Mouse (Mus musculus) hindbrain, embryonic 16.5 days (tissue): Measurements from ENCODE around the gene Prtg. TPM values are rescaled to one million over a fixed set of nuclear protein-coding genes. Genes with fewer than 3 reads are reported as not detected.

ENCODE experiments used
- ATAC-seq: fragments of 200-750 bp; cut with Nextera tagmentation; 2 replicates; pipeline ENCODE4 v1.8.0; 2017; ENCODE audit warnings: moderate TSS enrichment, moderate library complexity
- H3K27ac ChIP-seq: fragments of 300-500 bp; sonication (generic); 2 replicates; pipeline ENCODE4 v1.5.1; 2014; ENCODE audit warnings: low read depth, mild to moderate bottlenecking, control low read depth, low read length, moderate library complexity
- H3K27me3 ChIP-seq: fragments of 300-500 bp; sonication (generic); replicated peaks from 2 replicates; pipeline ENCODE4 v1.6.1; 2014; ENCODE audit warnings: low read length; ENCODE audit not compliant: control insufficient read depth, insufficient read depth
- H3K36me3 ChIP-seq: fragments of 300-500 bp; sonication (generic); 2 replicates; pipeline ENCODE4 v1.6.1; 2014; ENCODE audit warnings: mild to moderate bottlenecking, low read length, moderate library complexity, mixed read lengths; ENCODE audit not compliant: control insufficient read depth, insufficient read depth
- H3K4me1 ChIP-seq: fragments of 300-500 bp; sonication (generic); 2 replicates; pipeline ENCODE4 v1.6.1; 2014; ENCODE audit warnings: low read depth, low read length; ENCODE audit not compliant: control insufficient read depth, insufficient read depth
- H3K4me2 ChIP-seq: fragments of 300-500 bp; sonication (generic); 2 replicates; pipeline ENCODE4 v1.6.1; 2014; ENCODE audit warnings: mild to moderate bottlenecking, low read length, control low read depth, moderate library complexity
- H3K4me3 ChIP-seq: fragments of 300-500 bp; sonication (generic); 2 replicates; pipeline ENCODE4 v1.5.1; 2014; ENCODE audit warnings: mild to moderate bottlenecking, low read length, control low read depth, moderate library complexity
- H3K9ac ChIP-seq: fragments of 300-500 bp; sonication (generic); 2 replicates; pipeline ENCODE4 v1.6.1; 2014; ENCODE audit warnings: low read depth, mild to moderate bottlenecking, control low read depth, low read length, moderate library complexity
- H3K9me3 ChIP-seq: fragments of 300-500 bp; sonication (generic); 2 replicates; pipeline ENCODE4 v1.6.1; 2014; ENCODE audit warnings: mild to moderate bottlenecking, low read length, moderate library complexity; ENCODE audit not compliant: control insufficient read depth
- WGBS: fragments of 180-500 bp; shearing (Covaris S2); extraction: QIAGEN DNeasy Blood & Tissue Kit; methylation state at CpG from one replicate; pipeline ENCODE4 v1.1.7; 2014; 5-methylcytosine and 5-hydroxymethylcytosine counted together
- polyA plus RNA-seq: library from polyadenylated mRNA; unstranded; fragments of >200 nt; fragmentation: Nextera tagmentation; extraction: Ambion mirVana; gene quantifications from 2 replicates; pipeline ENCODE4 v1.2.1, GENCODE M21; 2015

Gene Prtg
- polyA plus RNA-seq, 1 experiment from 2014 or later, result 0.40 TPM

GRCm38 (mm10) chr9:72906693-72907103 lies 100.0 kb downstream of the Prtg start:
- ATAC-seq, result no peak; the same call in 1 of the 2 replicates
- Histone ChIP-seq H3K4me2 (no peak overlapping the region), H3K9ac (no peak overlapping the region), H3K27me3 (no peaks in the 10 kb centered on the region), H3K36me3 (no peaks in the 10 kb centered on the region), H3K27ac (0 out of 2 replicates have a peak overlapping the region, but pooled peaks have one; percentile 19), H3K4me1 (no peaks in the 10 kb centered on the region), H3K9me3 (no peaks in the 10 kb centered on the region), H3K4me3 (no peak overlapping the region)
- WGBS, result 68% methylated on average over 6 of the region's 6 CpGs

DNA sequence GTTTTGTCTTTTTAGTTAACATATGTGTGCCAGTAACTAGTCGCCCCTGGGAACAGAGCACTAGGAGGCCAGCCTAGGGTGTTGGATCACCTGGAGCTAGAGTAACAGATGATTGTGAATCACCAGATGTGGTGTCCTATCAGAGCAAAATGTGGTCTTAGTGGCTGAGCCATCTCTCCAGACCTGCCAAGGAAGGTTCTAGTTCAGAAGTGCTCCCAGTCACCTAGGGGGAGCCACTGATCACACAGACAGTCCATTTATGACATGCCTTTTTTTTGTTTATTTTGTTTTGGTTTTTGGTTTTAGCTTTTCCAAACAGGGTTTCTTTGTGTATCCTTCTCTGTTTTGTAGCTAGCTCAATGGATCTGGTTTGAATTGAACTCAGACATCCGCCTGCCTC lies 104.7 kb downstream of the Prtg start:
- Histone ChIP-seq H3K9me3 (no peaks in the 10 kb centered on the region), H3K27ac (no peak overlapping the region), H3K4me1 (no peaks in the 10 kb centered on the region), H3K36me3 (no peaks in the 10 kb centered on the region), H3K4me2 (no peak overlapping the region), H3K4me3 (no peak overlapping the region), H3K9ac (no peak overlapping the region), H3K27me3 (no peaks in the 10 kb centered on the region)
- WGBS, result 85% methylated on average over 2 of the region's 2 CpGs
- ATAC-seq, result no peak

DNA sequence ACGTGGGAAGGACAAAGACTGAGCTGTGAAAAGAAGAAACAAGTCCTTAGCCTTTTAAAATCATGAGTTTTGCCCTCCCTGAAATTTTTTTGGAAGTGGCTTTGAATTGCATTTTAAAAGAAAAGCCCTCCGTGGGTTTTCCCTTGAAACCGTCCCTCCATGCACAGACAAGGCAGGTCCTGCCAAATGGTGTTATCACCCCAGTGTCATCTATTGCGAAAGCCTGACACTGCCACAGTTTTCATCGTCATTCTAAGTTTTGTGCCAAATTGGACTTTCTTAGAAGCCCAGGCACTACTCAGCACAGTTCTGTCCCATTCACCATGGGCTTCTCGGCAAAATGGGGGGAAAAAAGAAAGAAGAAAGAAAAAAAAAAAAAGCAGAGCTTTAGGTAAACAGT lies 106.9 kb downstream of the Prtg start:
- Histone ChIP-seq H3K4me1 (no peaks in the 10 kb centered on the region), H3K9me3 (no peaks in the 10 kb centered on the region), H3K9ac (no peak overlapping the region), H3K4me2 (no peak overlapping the region), H3K27me3 (no peaks in the 10 kb centered on the region), H3K27ac (no peak overlapping the region), H3K4me3 (no peak overlapping the region), H3K36me3 (no peaks in the 10 kb centered on the region)
- no peak for ATAC-seq
- 74% methylated on average over 6 of the region's 6 CpGs for WGBS

DNA sequence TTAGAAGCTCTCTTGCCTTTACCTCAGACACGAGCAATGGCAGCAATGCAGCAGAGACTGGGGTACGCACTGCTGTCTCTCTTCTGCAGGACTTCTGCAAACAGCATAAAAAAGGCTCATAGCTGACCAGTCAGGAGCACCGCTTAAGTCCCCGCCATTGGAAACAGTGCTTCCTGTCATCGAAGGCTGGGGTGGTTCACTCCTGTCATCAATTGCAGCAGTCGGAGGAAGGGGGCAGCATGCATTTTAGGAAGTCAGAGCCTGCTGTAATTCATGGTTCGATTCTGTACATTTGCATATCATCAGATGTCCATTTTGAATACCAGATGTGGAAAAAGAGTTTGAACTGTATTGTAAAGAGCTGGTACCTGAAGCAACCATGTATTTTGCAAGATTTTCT lies 109.1 kb downstream of the Prtg start:
- no peak overlapping the region for H3K4me2 ChIP-seq
- no peak for ATAC-seq
- no peaks in the 10 kb centered on the region for H3K27me3 ChIP-seq
- H3K9me3 ChIP-seq, result no peaks in the 10 kb centered on the region
- H3K4me3 ChIP-seq, result no peak overlapping the region
- no peak overlapping the region for H3K9ac ChIP-seq
- WGBS, result 64% methylated on average over 7 of the region's 7 CpGs
- no peaks in the 10 kb centered on the region for H3K36me3 ChIP-seq
- no peaks in the 10 kb centered on the region for H3K4me1 ChIP-seq
- H3K27ac ChIP-seq, result no peak overlapping the region

GRCm38 (mm10) chr9:72923068-72923467 lies 116.4 kb downstream of the Prtg start:
- Histone ChIP-seq H3K9me3 (no peaks in the 10 kb centered on the region), H3K4me3 (no peak overlapping the region), H3K27ac (no peak overlapping the region), H3K4me1 (peaks cover 19% of the 10 kb centered on the region), H3K9ac (no peak overlapping the region), H3K27me3 (no peaks in the 10 kb centered on the region), H3K36me3 (no peaks in the 10 kb centered on the region), H3K4me2 (no peak overlapping the region)
- ATAC-seq, result no peak
- WGBS, result 79% methylated on average over 3 of the region's 3 CpGs

GRCm38 (mm10) chr9:72925021-72925934 lies 118.6 kb downstream of the Prtg start, which contains the start of gene Pygo1:
Gene Pygo1 (plus strand): TSS chr9:72925645.
- no peaks in the 10 kb centered on the region for H3K36me3 ChIP-seq
- no peaks in the 10 kb centered on the region for H3K27me3 ChIP-seq
- WGBS, result under 1% methylated on average over 101 of the region's 108 CpGs
- H3K4me3 ChIP-seq, result peak within 1 kb of the TSS; percentile 89
- peak within 1 kb of the TSS; percentile 89 for H3K27ac ChIP-seq
- H3K9me3 ChIP-seq, result no peaks in the 10 kb centered on the region
- H3K4me1 ChIP-seq, result peaks cover 19% of the 10 kb centered on the region
- peak within 1 kb of the TSS; percentile 98 for H3K4me2 ChIP-seq
- peak; percentile 88 for ATAC-seq
- H3K9ac ChIP-seq, result peak within 1 kb of the TSS; percentile 95

- H3K4me2 ChIP-seq, result peak overlapping the region; percentile 98
- H3K9ac ChIP-seq, result peak overlapping the region; percentile 95
- H3K4me1 ChIP-seq, result peaks cover 19% of the 10 kb centered on the region
- H3K4me3 ChIP-seq, result peak overlapping the region; percentile 89
- peak overlapping the region; percentile 89 for H3K27ac ChIP-seq
- no peaks in the 10 kb centered on the region for H3K9me3 ChIP-seq
- 2% methylated on average over 20 of the region's 20 CpGs for WGBS
- H3K27me3 ChIP-seq, result no peaks in the 10 kb centered on the region
- peak; percentile 55; the same call in 1 of the 2 replicates for ATAC-seq
- no peaks in the 10 kb centered on the region for H3K36me3 ChIP-seq
These were observed 119.2 kb downstream of the Prtg start for GRCm38 (mm10) chr9:72925935-72926258.

DNA sequence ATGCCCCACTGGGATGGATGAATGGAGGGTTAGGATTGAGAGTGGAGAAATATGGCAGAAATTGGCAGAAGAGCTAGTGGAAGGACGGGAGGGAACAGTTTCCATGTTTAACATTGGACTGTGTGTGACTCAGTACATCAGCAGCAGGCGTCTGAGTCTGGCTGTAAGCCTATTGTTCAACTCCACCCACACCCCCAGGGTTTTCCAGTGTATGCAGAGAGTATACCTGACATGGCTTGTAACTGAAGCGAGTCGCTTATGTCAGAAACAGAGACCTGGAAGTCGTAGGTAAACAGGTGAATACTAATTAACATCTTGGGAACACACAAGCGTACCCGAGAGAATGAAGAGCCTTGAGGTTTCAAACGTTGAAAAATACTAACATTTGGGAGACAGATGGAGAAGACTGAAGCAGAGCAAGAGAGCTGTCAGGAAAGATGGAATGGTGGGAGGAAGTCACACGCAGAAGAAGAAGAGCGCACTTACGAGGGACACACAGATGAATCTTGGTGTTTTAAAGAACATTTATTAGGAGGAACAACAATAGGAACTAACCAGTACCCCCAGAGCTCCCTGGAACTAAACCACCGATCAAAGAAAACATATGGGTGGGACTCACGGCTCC lies 124.6 kb downstream of the Prtg start:
- no peak for ATAC-seq
- Histone ChIP-seq H3K4me1 (peaks cover 14% of the 10 kb centered on the region), H3K4me3 (no peak overlapping the region), H3K4me2 (no peak overlapping the region), H3K9ac (no peak overlapping the region), H3K27ac (no peak overlapping the region), H3K27me3 (no peaks in the 10 kb centered on the region), H3K9me3 (no peaks in the 10 kb centered on the region), H3K36me3 (no peaks in the 10 kb centered on the region)
- 78% methylated on average over 13 of the region's 13 CpGs for WGBS

GRCm38 (mm10) chr9:72935309-72935708 lies 128.6 kb downstream of the Prtg start:
- Histone ChIP-seq H3K4me2 (no peak overlapping the region), H3K4me3 (no peak overlapping the region), H3K9me3 (no peaks in the 10 kb centered on the region), H3K27ac (no peak overlapping the region), H3K27me3 (no peaks in the 10 kb centered on the region), H3K9ac (no peak overlapping the region), H3K36me3 (no peaks in the 10 kb centered on the region), H3K4me1 (no peaks in the 10 kb centered on the region)
- no peak for ATAC-seq
- WGBS, result 81% methylated on average over 4 of the region's 4 CpGs
